Comparison of ENCODE assay signal across 24 mouse cellular contexts in the genomic region with DNA sequence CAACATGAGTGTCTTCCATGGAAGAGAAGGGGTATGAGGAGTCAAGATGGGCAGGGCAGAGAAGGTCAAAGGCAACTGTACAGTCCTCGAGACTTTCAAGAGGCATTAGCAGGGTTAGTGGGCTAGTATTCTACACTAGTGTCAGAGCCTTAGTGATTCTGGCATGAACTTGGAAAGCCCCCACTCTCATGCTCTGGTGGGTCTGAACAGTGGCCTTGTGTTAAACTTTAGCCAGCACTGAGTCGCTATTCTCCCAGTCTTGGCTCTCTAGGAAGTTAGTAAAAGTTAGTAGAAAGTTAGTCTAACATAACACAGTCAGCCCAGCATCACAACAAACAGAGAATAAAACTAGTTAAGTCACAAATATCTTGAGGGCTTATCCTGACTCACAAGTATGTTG. TPM values are rescaled to one million over a fixed set of nuclear protein-coding genes. Genes with fewer than 3 reads are reported as not detected.
DNase-seq lines count a peak whose midpoint lies in the region; ATAC-seq and TF ChIP-seq lines count a peak whose summit lies in the region.
"Had no signal": no experiment of that assay in that cellular context is flagged by ENCODE, and none has a peak within 500 bp of the region (broad histone marks: within the 10 kb centered on the region; RNA-seq: fewer than 3 reads in every experiment).

No protein-coding gene starts in this region.

- no peak overlapping the region for H3K27ac ChIP-seq in forebrain, embryonic 14.5 days (ENCODE audit: low read depth, low read length)
- H3K27ac ChIP-seq in forebrain, embryonic 15.5 days (replicated peaks): no peak overlapping the region
- H3K27ac ChIP-seq in kidney, embryonic 14.5 days (ENCODE audit: low read depth, low read length): peak overlapping the region; percentile 51; the same call in 1 of the 2 replicates
- peak overlapping the region; percentile 39; the same call in 1 of the 2 replicates for H3K27ac ChIP-seq in kidney, postnatal 0 days
- peak overlapping the region; percentile 20; the same call in 1 of the 2 replicates for H3K27ac ChIP-seq in stomach, postnatal 0 days (replicated peaks)
- H3K27ac ChIP-seq: embryonic facial prominence, embryonic 10.5 days; embryonic facial prominence, embryonic 13.5 days; heart, embryonic 15.5 days; hindbrain, embryonic 10.5 days; hindbrain, embryonic 13.5 days had no signal

- no peak for TF ChIP-seq EP300 in stomach, postnatal 0 days (optimal IDR thresholded peaks at IDR 0.05)

- 90% methylated on average over 2 of the region's 2 CpGs for WGBS in forebrain, embryonic 14.5 days
- WGBS in forebrain, embryonic 15.5 days: 74% methylated on average over 2 of the region's 2 CpGs
- 44% methylated on average over 2 of the region's 2 CpGs for WGBS in kidney, embryonic 14.5 days
- WGBS in kidney, postnatal 0 days: 43% methylated on average over 2 of the region's 2 CpGs
- 69% methylated on average over 2 of the region's 2 CpGs for WGBS in stomach, postnatal 0 days

- no peaks in the 10 kb centered on the region for H3K27me3 ChIP-seq in forebrain, embryonic 14.5 days (replicated peaks; ENCODE audit: control insufficient read depth, insufficient read depth, low read length)
- no peaks in the 10 kb centered on the region for H3K27me3 ChIP-seq in forebrain, embryonic 15.5 days
- H3K27me3 ChIP-seq in kidney, embryonic 14.5 days (ENCODE audit: control insufficient read depth, insufficient read depth, low read length): no peaks in the 10 kb centered on the region
- no peaks in the 10 kb centered on the region for H3K27me3 ChIP-seq in kidney, postnatal 0 days (ENCODE audit: insufficient read depth, low read length)
- no peaks in the 10 kb centered on the region for H3K27me3 ChIP-seq in stomach, postnatal 0 days (ENCODE audit: control insufficient read depth, insufficient read depth, low read length)
- H3K27me3 ChIP-seq: embryonic facial prominence, embryonic 13.5 days; heart, embryonic 12.5 days; heart, embryonic 15.5 days; hindbrain, embryonic 13.5 days; Patski had no signal

- no peak overlapping the region for H3K9ac ChIP-seq in forebrain, embryonic 14.5 days (ENCODE audit: low read length)
- no peak overlapping the region for H3K9ac ChIP-seq in forebrain, embryonic 15.5 days (replicated peaks)
- no peak overlapping the region for H3K9ac ChIP-seq in kidney, embryonic 14.5 days (ENCODE audit: low read depth, low read length)
- H3K9ac ChIP-seq in kidney, postnatal 0 days (ENCODE audit: low read depth, low read length): no peak overlapping the region
- H3K9ac ChIP-seq in stomach, postnatal 0 days (ENCODE audit: low read length): no peak overlapping the region
- H3K9ac ChIP-seq: embryonic facial prominence, embryonic 13.5 days; heart, embryonic 12.5 days; heart, embryonic 15.5 days; hindbrain, embryonic 13.5 days had no signal

- H3K36me3 ChIP-seq in forebrain, embryonic 14.5 days (ENCODE audit: control insufficient read depth, insufficient read depth, low read length): peaks cover 85% of the 10 kb centered on the region
- peaks cover 66% of the 10 kb centered on the region for H3K36me3 ChIP-seq in forebrain, embryonic 15.5 days
- H3K36me3 ChIP-seq in kidney, embryonic 14.5 days (ENCODE audit: control insufficient read depth, insufficient read depth, low read length): peaks cover 76% of the 10 kb centered on the region
- H3K36me3 ChIP-seq in kidney, postnatal 0 days (ENCODE audit: insufficient read depth, low read length): peaks cover 16% of the 10 kb centered on the region
- peaks cover 18% of the 10 kb centered on the region for H3K36me3 ChIP-seq in stomach, postnatal 0 days (ENCODE audit: control insufficient read depth, insufficient read depth, low read length)

- no peaks in the 10 kb centered on the region for H3K9me3 ChIP-seq in forebrain, embryonic 14.5 days (replicated peaks; ENCODE audit: control insufficient read depth, low read length)
- no peaks in the 10 kb centered on the region for H3K9me3 ChIP-seq in forebrain, embryonic 15.5 days
- H3K9me3 ChIP-seq in kidney, embryonic 14.5 days (ENCODE audit: control insufficient read depth, low read length): no peaks in the 10 kb centered on the region
- no peaks in the 10 kb centered on the region for H3K9me3 ChIP-seq in kidney, postnatal 0 days (replicated peaks; ENCODE audit: low read length)
- H3K9me3 ChIP-seq in stomach, postnatal 0 days (ENCODE audit: control insufficient read depth, low read length): no peaks in the 10 kb centered on the region
- H3K9me3 ChIP-seq: embryonic facial prominence, embryonic 10.5 days; embryonic facial prominence, embryonic 13.5 days; heart, embryonic 12.5 days; heart, embryonic 15.5 days; hindbrain, embryonic 10.5 days; hindbrain, embryonic 13.5 days had no signal

- no peak for DNase-seq in forebrain, embryonic 14.5 days (ENCODE audit: low spot score)
- no peak for DNase-seq in kidney, adult 11 months
- DNase-seq in kidney, postnatal 0 days (ENCODE audit: low spot score): no peak
- DNase-seq in kidney, postnatal 25 days: no peak
- no peak for DNase-seq in stomach, postnatal 0 days (ENCODE audit: low spot score)
- no peak for DNase-seq in retina, postnatal 1 day
- DNase-seq: cerebellum, adult 18-20 months; cerebellum, adult 9-10 months; cerebellum, postnatal 14 days; gastrocnemius, postnatal 25 days; heart, adult 18-20 months; heart, postnatal 10 days; heart, postnatal 36 days had no signal

- no peak for TF ChIP-seq CTCF in kidney, postnatal 0 days (IDR thresholded peaks at IDR 0.05; ENCODE audit: low read depth)
- no peak for TF ChIP-seq CTCF in stomach, postnatal 0 days (IDR thresholded peaks at IDR 0.05; ENCODE audit: low read depth)

- no peak overlapping the region for H3K4me3 ChIP-seq in forebrain, embryonic 14.5 days (ENCODE audit: low read depth, low read length)
- H3K4me3 ChIP-seq in forebrain, embryonic 15.5 days: no peak overlapping the region
- no peak overlapping the region for H3K4me3 ChIP-seq in kidney, embryonic 14.5 days (ENCODE audit: low read length)
- no peak overlapping the region for H3K4me3 ChIP-seq in kidney, postnatal 0 days (replicated peaks; ENCODE audit: low read depth, low read length)
- no peak overlapping the region for H3K4me3 ChIP-seq in stomach, postnatal 0 days (ENCODE audit: low read depth, low read length)
- H3K4me3 ChIP-seq: embryonic facial prominence, embryonic 10.5 days; embryonic facial prominence, embryonic 13.5 days; erythroblast, embryonic 14.5 days; heart, embryonic 12.5 days; heart, embryonic 15.5 days; hindbrain, embryonic 10.5 days; hindbrain, embryonic 13.5 days had no signal

- H3K4me2 ChIP-seq in forebrain, embryonic 14.5 days (ENCODE audit: low read length): no peak overlapping the region
- no peak overlapping the region for H3K4me2 ChIP-seq in forebrain, embryonic 15.5 days (replicated peaks)
- H3K4me2 ChIP-seq in kidney, embryonic 14.5 days (replicated peaks; ENCODE audit: low read depth, low read length): no peak overlapping the region
- H3K4me2 ChIP-seq in kidney, postnatal 0 days (ENCODE audit: low read length): no peak overlapping the region
- no peak overlapping the region for H3K4me2 ChIP-seq in stomach, postnatal 0 days (replicated peaks; ENCODE audit: low read depth)
- H3K4me2 ChIP-seq: embryonic facial prominence, embryonic 13.5 days; heart, embryonic 12.5 days; heart, embryonic 15.5 days; hindbrain, embryonic 13.5 days had no signal

- no peaks in the 10 kb centered on the region for H3K4me1 ChIP-seq in forebrain, embryonic 14.5 days (ENCODE audit: control insufficient read depth, insufficient read depth, low read length)
- H3K4me1 ChIP-seq in forebrain, embryonic 15.5 days: no peaks in the 10 kb centered on the region
- 0 out of 2 replicates have a peak, but pooled peaks cover 3% of the 10 kb centered on the region for H3K4me1 ChIP-seq in kidney, embryonic 14.5 days (ENCODE audit: control insufficient read depth, insufficient read depth, low read length)
- no peaks in the 10 kb centered on the region for H3K4me1 ChIP-seq in kidney, postnatal 0 days (replicated peaks; ENCODE audit: insufficient read depth, low read length)
- no peaks in the 10 kb centered on the region for H3K4me1 ChIP-seq in stomach, postnatal 0 days (replicated peaks; ENCODE audit: control insufficient read depth, insufficient read depth)
- H3K4me1 ChIP-seq: embryonic facial prominence, embryonic 10.5 days; embryonic facial prominence, embryonic 13.5 days; hindbrain, embryonic 10.5 days; hindbrain, embryonic 13.5 days had no signal

- peak; percentile 37; the same call in 1 of the 2 replicates for ATAC-seq in forebrain, embryonic 14.5 days
- no peak for ATAC-seq in forebrain, embryonic 15.5 days (replicated peaks)
- ATAC-seq in kidney, embryonic 14.5 days (ENCODE audit: low FRiP score, low TSS enrichment): peak; percentile 74; the same call in 1 of the 2 replicates
- ATAC-seq in kidney, postnatal 0 days (replicated peaks; ENCODE audit: low FRiP score, low read depth): no peak
- ATAC-seq in stomach, postnatal 0 days (ENCODE audit: low FRiP score, low TSS enrichment): no peak
- ATAC-seq: CD4-positive, CD25-positive, alpha-beta regulatory T cell, adult 4 months had no signal

RNA-seq across cellular contexts. Expression of a gene that starts 12.0 kb away (rescaled TPM):
- polyA plus RNA-seq in forebrain, embryonic 14.5 days (2014; fragmentation: Nextera tagmentation; extraction: Ambion mirVana): 0.28 and 0.40 TPM in 2 replicates
- polyA plus RNA-seq in forebrain, embryonic 15.5 days (2015; fragmentation: Nextera tagmentation; extraction: Ambion mirVana): 0.25 and 0.28 TPM in 2 replicates
- polyA plus RNA-seq in kidney, embryonic 14.5 days (2014; fragmentation: Nextera tagmentation; extraction: Ambion mirVana): 0.91 and 3.5 TPM in 2 replicates
- polyA plus RNA-seq in kidney, postnatal 0 days (2015; fragmentation: Nextera tagmentation; extraction: Ambion mirVana): 11.5 and 12.6 TPM in 2 replicates
- 202 and 245 TPM in 2 replicates for polyA plus RNA-seq in stomach, postnatal 0 days (2015; fragmentation: Nextera tagmentation; extraction: Ambion mirVana)
- polyA plus RNA-seq: CD4-positive, CD25-positive, alpha-beta regulatory T cell, adult 4 months had no signal

RNA-seq across cellular contexts. Expression of a gene that starts 14.1 kb away (rescaled TPM):
- polyA plus RNA-seq in forebrain, embryonic 14.5 days (2014; fragmentation: Nextera tagmentation; extraction: Ambion mirVana): 216 and 234 TPM in 2 replicates
- 202 and 206 TPM in 2 replicates for polyA plus RNA-seq in forebrain, embryonic 15.5 days (2015; fragmentation: Nextera tagmentation; extraction: Ambion mirVana)
- 166 and 186 TPM in 2 replicates for polyA plus RNA-seq in kidney, embryonic 14.5 days (2014; fragmentation: Nextera tagmentation; extraction: Ambion mirVana)
- polyA plus RNA-seq in kidney, postnatal 0 days (2015; fragmentation: Nextera tagmentation; extraction: Ambion mirVana): 144 and 149 TPM in 2 replicates
- polyA plus RNA-seq in stomach, postnatal 0 days (2015; fragmentation: Nextera tagmentation; extraction: Ambion mirVana): 105 and 114 TPM in 2 replicates

RNA-seq across cellular contexts. Expression of a gene that starts 58.2 kb away (rescaled TPM):
- 5.2 and 5.5 TPM in 2 replicates for polyA plus RNA-seq in forebrain, embryonic 14.5 days (2014; fragmentation: Nextera tagmentation; extraction: Ambion mirVana)
- polyA plus RNA-seq in forebrain, embryonic 15.5 days (2015; fragmentation: Nextera tagmentation; extraction: Ambion mirVana): 8.9 and 11.2 TPM in 2 replicates
- polyA plus RNA-seq in kidney, embryonic 14.5 days (2014; fragmentation: Nextera tagmentation; extraction: Ambion mirVana): 9.1 and 13.6 TPM in 2 replicates
- polyA plus RNA-seq in kidney, postnatal 0 days (2015; fragmentation: Nextera tagmentation; extraction: Ambion mirVana): 11.6 and 11.8 TPM in 2 replicates
- 7.0 and 7.1 TPM in 2 replicates for polyA plus RNA-seq in stomach, postnatal 0 days (2015; fragmentation: Nextera tagmentation; extraction: Ambion mirVana)

Comparison
In these comparisons a context has a peak if more than half of its experiments do, and no peak if none do; other contexts are left out.
1. ATAC-seq: peak in forebrain, embryonic 14.5 days (single experiment) and kidney, embryonic 14.5 days (single experiment); none in forebrain, embryonic 15.5 days (single experiment), kidney, postnatal 0 days (single experiment) and stomach, postnatal 0 days (single experiment).
2. H3K27ac ChIP-seq: peak in kidney, embryonic 14.5 days (single experiment), kidney, postnatal 0 days (single experiment) and stomach, postnatal 0 days (single experiment); none in forebrain, embryonic 14.5 days (single experiment) and forebrain, embryonic 15.5 days (single experiment).
3. RNA of a gene that starts 12.0 kb away (polyA plus RNA-seq): 202 to 245 TPM in stomach, postnatal 0 days; 11.5 to 12.6 TPM in kidney, postnatal 0 days, 0.91 to 3.5 TPM in kidney, embryonic 14.5 days, 0.28 to 0.40 TPM in forebrain, embryonic 14.5 days and 0.25 to 0.28 TPM in forebrain, embryonic 15.5 days; every median in the first group is over 10 times any median in the second.